Mouse (Mus musculus): ENCODE data around the gene Tmeff2.

Tmeff2 gene

DNA sequence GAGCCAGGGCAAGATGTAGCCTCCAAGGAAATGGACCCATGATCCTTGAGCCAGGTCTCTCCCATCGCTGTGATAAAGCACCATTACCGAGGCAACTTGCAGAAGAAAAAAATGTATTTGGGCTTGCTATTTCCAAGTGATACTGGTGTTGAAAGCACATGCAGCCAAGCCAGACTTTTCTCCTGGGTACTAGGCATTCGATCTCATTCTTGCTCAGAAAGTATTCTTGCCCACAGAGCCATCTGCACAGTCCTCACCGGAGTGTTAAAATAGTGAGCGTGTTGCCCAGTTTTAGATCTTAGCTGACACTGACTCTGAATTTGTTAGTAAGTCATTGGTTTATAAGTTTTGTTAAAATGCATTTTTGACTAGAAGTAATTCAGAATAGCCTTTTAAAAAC is 215.3 kb downstream of the Tmeff2 start:
- no peak for DNase-seq

GRCm38 (mm10) chr1:51117830-51118229 is 217.4 kb downstream of the Tmeff2 start:
- no peak for DNase-seq

DNA sequence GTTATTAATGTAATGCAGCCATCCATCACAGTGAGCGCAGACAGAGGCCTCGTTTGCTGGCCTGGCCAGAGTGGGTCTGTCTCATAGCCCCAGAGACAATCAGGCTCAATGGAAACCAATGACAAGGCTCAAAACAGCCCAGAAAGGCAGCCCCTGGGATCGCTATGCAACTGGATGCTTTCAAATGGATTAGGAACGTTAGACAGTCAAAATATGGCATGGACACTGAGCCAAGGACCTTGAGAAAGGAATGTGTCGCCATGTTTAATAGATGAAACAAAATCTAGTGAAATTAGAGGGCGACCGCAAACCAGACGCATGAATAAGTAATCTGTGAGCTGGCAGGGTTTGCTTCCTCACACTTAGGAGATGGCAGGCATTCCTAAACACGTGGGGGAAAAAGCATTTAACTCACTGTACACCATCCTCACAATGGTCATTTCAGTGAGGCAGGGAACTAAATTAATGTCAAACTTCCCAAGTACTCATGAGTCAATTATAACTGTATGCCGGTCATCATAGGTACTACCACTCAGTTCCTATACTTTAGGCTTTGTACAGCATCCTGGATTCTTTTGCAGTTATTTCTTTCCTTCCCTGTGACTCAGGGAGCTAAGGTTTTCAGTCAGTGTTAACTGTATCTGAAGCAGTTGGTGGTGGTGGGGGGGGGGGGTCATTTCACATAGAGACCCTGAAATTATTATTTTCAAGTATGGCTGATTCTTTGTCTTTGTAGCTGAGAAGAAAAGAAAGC is 225.4 kb downstream of the Tmeff2 start:
- no peak for DNase-seq

DNA sequence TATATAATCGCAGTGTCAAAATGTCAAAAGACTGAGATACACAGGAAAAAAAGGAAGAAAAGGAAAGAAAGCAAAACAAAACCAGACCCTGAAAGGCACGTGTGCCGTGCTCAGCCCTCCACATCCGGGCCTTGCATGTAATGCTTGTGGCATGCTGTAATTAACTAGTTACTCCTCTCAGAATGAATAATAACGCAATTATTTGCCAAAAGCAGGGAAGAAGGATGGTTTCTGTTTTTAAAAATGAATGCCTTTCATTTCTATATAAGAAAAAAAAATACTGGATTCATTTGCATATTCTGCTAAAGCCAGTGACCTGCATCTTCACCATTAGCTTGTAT is 225.9 kb downstream of the Tmeff2 start:
- no peak for DNase-seq

- peak; percentile 24 for DNase-seq
These were observed 236.3 kb downstream of the Tmeff2 start for GRCm38 (mm10) chr1:51136792-51137191.

- no peak for DNase-seq
These were observed 239.2 kb downstream of the Tmeff2 start for GRCm38 (mm10) chr1:51139605-51140004.

DNA sequence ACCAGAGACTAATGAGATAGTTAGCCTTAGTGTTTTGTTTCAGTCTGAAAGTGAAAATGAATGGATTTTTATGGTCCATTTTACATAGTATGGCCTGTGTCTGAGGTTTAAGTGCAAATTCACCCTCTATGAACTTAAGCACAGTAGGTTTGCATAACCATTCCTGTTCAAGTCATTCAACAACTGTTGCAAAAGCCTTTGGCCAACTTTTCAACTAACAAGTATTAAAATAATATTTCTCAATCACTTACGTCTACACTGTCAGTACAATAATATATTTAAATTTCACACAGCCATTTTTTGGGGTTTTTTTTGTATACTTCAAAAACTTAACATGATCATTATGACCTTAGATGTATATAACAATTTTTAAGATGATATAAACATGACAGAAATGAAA is 240.9 kb downstream of the Tmeff2 start:
- no peak for DNase-seq

DNA sequence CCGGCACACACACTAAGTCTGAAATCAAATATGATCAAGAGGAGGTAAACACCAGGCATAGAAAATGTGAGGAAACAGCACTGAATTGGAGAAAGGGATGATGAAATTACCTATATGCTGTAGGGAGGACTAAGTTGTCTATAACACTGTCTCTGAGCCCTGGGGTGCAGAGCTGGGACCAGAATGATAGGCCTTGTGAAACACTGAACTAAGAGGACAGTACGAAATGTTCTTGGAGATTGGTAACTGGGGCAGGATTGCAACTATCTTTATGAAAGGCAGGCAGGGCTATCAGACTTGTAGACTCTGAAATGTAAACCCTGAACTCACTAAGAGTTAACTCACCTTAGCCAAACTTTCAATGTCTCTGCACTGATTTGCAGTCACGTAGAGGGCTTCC is 242.3 kb downstream of the Tmeff2 start:
- no peak for DNase-seq

- DNase-seq = no peak
These were observed 245.2 kb downstream of the Tmeff2 start for GRCm38 (mm10) chr1:51145693-51146092.

GRCm38 (mm10) chr1:51148481-51149137 is 248.2 kb downstream of the Tmeff2 start:
- peak; percentile 22 for DNase-seq

GRCm38 (mm10) chr1:51149488-51149887 is 249.0 kb downstream of the Tmeff2 start:
- DNase-seq = peak; percentile 43

GRCm38 (mm10) chr1:51149890-51150289 is 249.4 kb downstream of the Tmeff2 start:
- DNase-seq = no peak

GRCm38 (mm10) chr1:51152017-51152416 is 251.6 kb downstream of the Tmeff2 start:
- DNase-seq = no peak

DNA sequence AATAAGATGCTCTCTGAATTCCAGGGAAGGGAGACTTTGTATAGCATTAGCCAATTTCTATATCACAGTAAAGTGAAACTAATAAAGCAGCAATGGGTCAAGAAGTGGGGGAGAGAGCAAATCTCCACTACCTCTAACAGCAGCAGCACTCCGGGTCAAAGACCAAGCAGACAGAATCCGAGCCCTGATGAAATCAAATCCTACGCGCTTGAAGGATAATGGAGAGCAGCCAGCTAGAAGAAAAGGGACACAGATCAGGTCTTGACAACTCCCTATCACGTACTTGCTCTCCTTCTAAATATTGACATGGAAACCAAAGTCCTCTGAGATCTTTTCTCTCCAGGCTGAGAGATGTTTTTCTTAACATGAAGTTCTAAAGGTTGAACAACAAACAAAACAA is 252.4 kb downstream of the Tmeff2 start:
- DNase-seq = no peak

GRCm38 (mm10) chr1:51184276-51184675 is 283.8 kb downstream of the Tmeff2 start:
- DNase-seq = no peak

DNA sequence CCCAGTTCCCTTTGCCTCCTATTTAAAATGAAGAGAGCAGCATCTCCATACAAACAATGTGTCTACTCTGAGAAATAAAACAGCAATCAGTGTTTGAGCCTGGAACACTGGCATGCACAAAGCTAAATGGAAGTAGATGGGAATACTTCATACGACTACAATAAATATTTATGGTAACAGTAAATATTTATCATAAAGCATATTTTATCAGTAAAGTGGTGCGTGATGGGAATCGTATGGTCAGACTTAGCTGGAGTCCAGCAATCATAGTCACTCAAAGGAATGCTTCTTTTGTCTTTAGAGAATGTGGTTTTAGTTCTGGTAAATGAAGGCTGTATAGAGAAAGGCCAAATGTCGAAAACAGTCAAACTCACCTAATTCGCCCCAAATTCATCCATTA is 288.6 kb downstream of the Tmeff2 start:
- no peak for DNase-seq

DNA sequence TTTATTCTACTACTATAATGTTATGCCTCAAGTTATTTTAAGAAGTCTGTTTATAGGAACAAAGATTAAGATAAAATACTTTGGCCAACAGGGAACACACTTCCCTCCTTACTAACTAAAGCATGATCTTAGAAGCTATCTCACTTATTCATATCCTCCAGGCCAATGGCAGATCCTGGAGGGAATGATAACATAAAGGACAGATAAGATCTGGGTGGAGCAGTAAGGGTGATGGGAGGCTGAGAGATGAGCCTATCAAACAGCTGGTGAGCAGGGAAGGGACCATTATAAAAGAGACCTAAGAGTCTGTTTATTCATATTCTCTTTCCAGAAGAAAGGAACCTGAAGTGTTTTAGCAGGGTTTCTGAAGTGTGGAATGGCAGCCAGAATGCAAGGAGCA is 290.8 kb downstream of the Tmeff2 start:
- peak; percentile 6 for DNase-seq

DNA sequence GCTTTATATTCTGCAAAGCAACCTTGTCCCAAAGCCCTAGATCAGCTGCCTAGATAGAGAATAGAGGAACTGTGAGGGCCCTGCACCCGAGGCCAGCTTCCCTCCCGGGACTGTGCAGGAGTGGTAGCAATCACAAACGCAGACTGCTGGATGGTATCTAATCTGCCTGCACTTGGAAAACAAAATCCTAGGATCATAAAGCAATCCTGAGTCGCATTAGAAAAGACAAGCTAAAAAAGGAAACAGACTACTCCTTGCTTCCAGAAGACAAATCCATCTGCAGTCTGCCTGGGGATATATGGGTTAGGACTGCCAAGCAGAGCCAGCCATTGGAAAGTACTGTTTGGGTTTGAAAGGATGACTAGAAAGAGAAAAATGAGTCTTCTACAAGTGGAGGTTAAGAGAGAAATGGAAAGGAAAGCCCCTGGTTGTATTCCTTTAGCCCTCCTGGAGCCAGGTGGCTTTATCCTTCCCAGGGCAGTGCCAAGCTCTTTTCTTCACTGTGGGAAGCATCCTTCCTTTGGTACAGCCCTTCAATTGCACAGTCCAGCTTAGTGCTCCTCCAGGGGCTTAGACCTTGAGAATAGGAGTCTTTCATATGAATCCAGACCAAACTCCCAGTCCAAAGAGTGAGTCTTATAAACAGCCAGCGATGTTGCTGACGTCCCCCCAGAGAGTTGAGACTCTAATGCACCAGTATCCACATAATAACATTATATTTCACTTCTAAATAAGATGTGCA is 291.6 kb downstream of the Tmeff2 start:
- no peak for DNase-seq

- DNase-seq = no peak
These were observed 298.8 kb downstream of the Tmeff2 start for GRCm38 (mm10) chr1:51199088-51199830.

DNA sequence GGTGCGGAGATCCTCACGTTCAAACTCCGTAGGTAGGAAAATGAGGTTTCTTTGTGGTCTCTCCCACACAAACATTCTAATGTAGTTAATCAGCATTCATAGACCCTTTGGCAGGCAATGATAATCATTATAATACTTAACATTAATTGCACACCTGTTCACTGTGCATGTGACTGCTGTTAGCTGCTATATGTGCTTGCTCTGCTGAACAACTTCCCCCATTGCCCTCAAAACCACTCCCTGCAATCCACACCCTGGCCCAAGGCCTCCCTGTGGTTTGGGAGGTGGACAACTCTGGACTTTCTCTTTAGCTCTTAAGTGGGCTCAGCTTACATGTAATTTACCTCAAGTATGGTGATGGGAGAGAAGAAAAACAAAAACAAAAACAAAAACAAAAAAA is 299.5 kb downstream of the Tmeff2 start:
- no peak for DNase-seq

GRCm38 (mm10) chr1:51215631-51216030 is 315.2 kb downstream of the Tmeff2 start:
- DNase-seq = no peak

GRCm38 (mm10) chr1:51216292-51217050 is 316.0 kb downstream of the Tmeff2 start:
- no peak for DNase-seq

- DNase-seq = no peak
These were observed 316.8 kb downstream of the Tmeff2 start for GRCm38 (mm10) chr1:51217227-51217626.
